In the genomic region with DNA sequence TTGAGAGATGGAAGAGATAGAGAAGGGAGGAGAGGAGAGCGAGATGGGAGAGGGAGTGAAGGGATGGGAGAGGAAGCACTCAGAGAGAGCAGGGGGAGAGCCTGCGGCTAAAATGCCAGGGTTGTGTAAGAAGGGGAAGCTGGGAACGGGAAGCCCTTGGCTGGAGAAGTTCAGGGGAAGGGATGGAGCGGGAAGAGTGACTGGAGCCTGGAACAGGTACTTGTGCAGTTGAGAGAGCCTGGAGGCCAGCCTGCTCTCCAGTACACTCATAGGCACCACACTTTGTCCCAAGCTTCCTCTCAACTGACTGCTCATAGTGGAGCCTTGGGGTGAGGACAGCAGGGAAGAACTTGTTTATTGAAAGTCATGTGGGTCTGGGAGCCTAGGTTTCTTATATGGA, we compare ENCODE assay signal across 30 mouse cellular contexts. TPM values are rescaled to one million over a fixed set of nuclear protein-coding genes. Genes with fewer than 3 reads are reported as not detected.
A peak's percentile ranks its signal among the peaks of the same experiment; 100 is the strongest.
DNase-seq lines count a peak whose midpoint lies in the region; ATAC-seq and TF ChIP-seq lines count a peak whose summit lies in the region.
"Had no signal": no experiment of that assay in that cellular context is flagged by ENCODE, and none has a peak within 500 bp of the region (broad histone marks: within the 10 kb centered on the region; RNA-seq: fewer than 3 reads in every experiment).

No protein-coding gene starts in this region.

- H3K4me3 ChIP-seq in heart, adult 2 months = no peak overlapping the region
- no peak overlapping the region for H3K4me3 ChIP-seq in heart, embryonic 10.5 days
- no peak overlapping the region for H3K4me3 ChIP-seq in lung, adult 2 months (replicated peaks; ENCODE audit: extremely low read depth, low read depth, low read length)
- peak overlapping the region; percentile 55; the same call in 1 of the 2 replicates for H3K4me3 ChIP-seq in G1E (ENCODE audit: low read depth, low read length)
- no peak overlapping the region for H3K4me3 ChIP-seq in left cerebral cortex, adult 2 months
- H3K4me3 ChIP-seq: embryonic facial prominence, embryonic 13.5 days; erythroblast, embryonic 14.5 days; heart, embryonic 13.5 days; hindbrain, embryonic 13.5 days; kidney, embryonic 15.5 days; limb, embryonic 15.5 days; liver, embryonic 13.5 days; megakaryocyte, embryonic 14.5 days; midbrain, embryonic 12.5 days; neural tube, embryonic 13.5 days had no signal

- H3K79me2 ChIP-seq in heart, adult 2 months (replicated peaks; ENCODE audit: control insufficient read depth, insufficient read depth, low read length) = peaks cover 1% of the 10 kb centered on the region

- WGBS in heart, adult 2 months = 59% methylated on average over 4 of the region's 4 CpGs
- WGBS in heart, embryonic 10.5 days = 56% methylated on average over 4 of the region's 4 CpGs
- 65% methylated on average over 4 of the region's 4 CpGs for WGBS in lung, adult 2 months

- peaks cover 6% of the 10 kb centered on the region for H3K4me1 ChIP-seq in heart, adult 2 months (ENCODE audit: control insufficient read depth, insufficient read depth, low read length)
- H3K4me1 ChIP-seq in heart, embryonic 10.5 days = peaks cover 33% of the 10 kb centered on the region
- peaks cover 13% of the 10 kb centered on the region for H3K4me1 ChIP-seq in lung, adult 2 months (ENCODE audit: control insufficient read depth, insufficient read depth, low read length)
- peaks cover 69% of the 10 kb centered on the region for H3K4me1 ChIP-seq in G1E (ENCODE audit: insufficient read depth, low read depth, low read length)

- TF ChIP-seq POLR2A in heart, adult 2 months (IDR thresholded peaks at IDR 0.05; ENCODE audit: insufficient read depth, low read depth, low read length) = no peak
- TF ChIP-seq POLR2A in lung, adult 2 months (IDR thresholded peaks at IDR 0.05; ENCODE audit: borderline replicate concordance, extremely low read depth, low read depth, low read length) = no peak

- intact Hi-C loops in heart, adult 2 months (cut with DNase I) = loop anchor here (2.0 kb wide), 1 partner anchor 23 kb away; no protein-coding TSS in a partner anchor
- intact Hi-C loops in left cerebral cortex, adult 2 months (cut with DNase I) = no loop called here

- H3K9me3 ChIP-seq in heart, embryonic 10.5 days = no peaks in the 10 kb centered on the region
- no peaks in the 10 kb centered on the region for H3K9me3 ChIP-seq in G1E (replicated peaks)
- H3K9me3 ChIP-seq: embryonic facial prominence, embryonic 13.5 days; heart, embryonic 13.5 days; hindbrain, embryonic 13.5 days; kidney, embryonic 15.5 days; limb, embryonic 15.5 days; liver, embryonic 13.5 days; megakaryocyte, embryonic 14.5 days; midbrain, embryonic 12.5 days; neural tube, embryonic 13.5 days had no signal

- no peaks in the 10 kb centered on the region for H3K27me3 ChIP-seq in heart, adult 2 months (ENCODE audit: control insufficient read depth, insufficient read depth, low read length)
- no peaks in the 10 kb centered on the region for H3K27me3 ChIP-seq in heart, embryonic 10.5 days (ENCODE audit: insufficient read depth, poor library complexity, severe bottlenecking)
- H3K27me3 ChIP-seq in G1E (ENCODE audit: insufficient read depth, low read length) = no peaks in the 10 kb centered on the region
- H3K27me3 ChIP-seq: embryonic facial prominence, embryonic 13.5 days; heart, embryonic 13.5 days; hindbrain, embryonic 13.5 days; kidney, embryonic 15.5 days; limb, embryonic 15.5 days; liver, embryonic 13.5 days; megakaryocyte, embryonic 14.5 days; midbrain, embryonic 12.5 days; neural tube, embryonic 13.5 days had no signal

- ATAC-seq in G1E (ENCODE audit: extremely low read depth, insufficient number of reproducible peaks, low FRiP score, poor library complexity, severe bottlenecking) = no peak
- ATAC-seq in megakaryocyte, adult 5-6 weeks (ENCODE audit: poor library complexity, severe bottlenecking) = peak; percentile 5; the same call in 1 of the 2 replicates
- no peak for ATAC-seq in cerebellum, adult (ENCODE audit: insufficient number of reproducible peaks, low FRiP score, low TSS enrichment)
- ATAC-seq: forebrain, embryonic 16.5 days; intestine, postnatal 0 days had no signal

- no peak for TF ChIP-seq CTCF in heart, adult 2 months (IDR thresholded peaks at IDR 0.05)
- TF ChIP-seq CTCF in lung, adult 2 months (IDR thresholded peaks at IDR 0.05; ENCODE audit: insufficient read depth, low read length) = no peak
- TF ChIP-seq CTCF in G1E (IDR thresholded peaks at IDR 0.05; ENCODE audit: low read depth, low read length) = no peak
- no peak for TF ChIP-seq CTCF in left cerebral cortex, adult 2 months (IDR thresholded peaks at IDR 0.05)

- no peaks in the 10 kb centered on the region for H3K36me3 ChIP-seq in heart, adult 2 months (ENCODE audit: control insufficient read depth, insufficient read depth, low read length)
- no peaks in the 10 kb centered on the region for H3K36me3 ChIP-seq in heart, embryonic 10.5 days
- peaks cover 7% of the 10 kb centered on the region for H3K36me3 ChIP-seq in G1E (replicated peaks)
- H3K36me3 ChIP-seq: embryonic facial prominence, embryonic 13.5 days; heart, embryonic 13.5 days; hindbrain, embryonic 13.5 days; kidney, embryonic 15.5 days; limb, embryonic 15.5 days; liver, embryonic 13.5 days; midbrain, embryonic 12.5 days; neural tube, embryonic 13.5 days had no signal

- DNase-seq in heart, adult 2 months = no peak
- DNase-seq in heart, embryonic 10.5 days (ENCODE audit: low spot score) = no peak
- peak; percentile 46 to 56 for DNase-seq in lung, adult 18-20 months
- no peak for DNase-seq in lung, adult 2 months
- no peak for DNase-seq in G1E (ENCODE audit: low spot score)
- no peak for DNase-seq in left cerebral cortex, adult 2 months (ENCODE audit: extremely low spot score in 1 of 2, low spot score in 2 of 2)
- DNase-seq: adrenal gland, adult 8-10 months; B cell, adult 2 months; cerebellum, adult 8-10 months; cerebellum, postnatal 25 days; embryo, embryonic 11 days; gastrocnemius, postnatal 10 days; heart, postnatal 36 days; kidney, postnatal 25 days; left cerebral cortex, postnatal 4 days; liver, embryonic 13.5 days; lung, embryonic 14.5 days had no signal

- peak overlapping the region; percentile 19 for H3K9ac ChIP-seq in heart, adult 2 months (ENCODE audit: low read depth, low read length)
- H3K9ac ChIP-seq: embryonic facial prominence, embryonic 13.5 days; heart, embryonic 13.5 days; hindbrain, embryonic 13.5 days; kidney, embryonic 15.5 days; limb, embryonic 15.5 days; liver, embryonic 13.5 days; lung, embryonic 14.5 days; midbrain, embryonic 12.5 days; neural tube, embryonic 13.5 days had no signal

- no peak for TF ChIP-seq EP300 in heart, adult 2 months (IDR thresholded peaks at IDR 0.05; ENCODE audit: insufficient read depth, low read depth, low read length)

- H3K27ac ChIP-seq in heart, adult 2 months = peak overlapping the region; percentile 85
- H3K27ac ChIP-seq in heart, embryonic 10.5 days = no peak overlapping the region
- no peak overlapping the region for H3K27ac ChIP-seq in left cerebral cortex, adult 2 months
- H3K27ac ChIP-seq: embryonic facial prominence, embryonic 13.5 days; heart, embryonic 13.5 days; hindbrain, embryonic 13.5 days; kidney, embryonic 15.5 days; limb, embryonic 15.5 days; liver, embryonic 13.5 days; midbrain, embryonic 12.5 days; neural tube, embryonic 13.5 days had no signal

RNA-seq across cellular contexts. Expression of gene Gnptab, which starts 4.5 kb away (rescaled TPM):
- 10 to 100 TPM; 24.3 to 27.6 TPM for total RNA-seq in heart, adult 2 months (2021)
- polyA plus RNA-seq in heart, adult 2 months (2012; rRNA removed) = 11.7 and 19.3 TPM in 2 replicates
- 8.2 and 8.8 TPM in 2 replicates for polyA plus RNA-seq in heart, embryonic 10.5 days (2016; fragmentation: Nextera tagmentation; extraction: Ambion mirVana)
- 12.4 and 16.6 TPM in 2 replicates for polyA plus RNA-seq in lung, adult 2 months (2012; rRNA removed)
- total RNA-seq in G1E (2014; fragmentation: Nextera tagmentation) (50.8 and 63.6 TPM in 2 replicates), G1E (2017) (34.3 and 41.0 TPM in 2 replicates)
- 2.4 and 2.7 TPM in 2 replicates for polyA plus RNA-seq in G1E (2012)
- 55.8 and 57.4 TPM in 2 replicates for total RNA-seq in megakaryocyte, adult 5-6 weeks (2015)
- 29.4 and 33.3 TPM in 2 replicates for total RNA-seq in megakaryocyte, adult 5-6 weeks (2017)
- total RNA-seq in left cerebral cortex, adult 2 months (2021) = 10 to 100 TPM; 66.9 to 73.3 TPM

RNA-seq across cellular contexts. Expression of gene Dram1, which starts 4.6 kb away (rescaled TPM):
- total RNA-seq in heart, adult 2 months (2021) = 1 to 10 TPM; 3.7 to 4.5 TPM
- 6.8 and 7.6 TPM in 2 replicates for polyA plus RNA-seq in heart, adult 2 months (2012; rRNA removed)
- 0.83 and 0.86 TPM in 2 replicates for polyA plus RNA-seq in heart, embryonic 10.5 days (2016; fragmentation: Nextera tagmentation; extraction: Ambion mirVana)
- 326 and 360 TPM in 2 replicates for polyA plus RNA-seq in lung, adult 2 months (2012; rRNA removed)
- total RNA-seq in G1E (2014; fragmentation: Nextera tagmentation) = not detected in 2 replicates
- total RNA-seq in G1E (2017) = 0.11 TPM in 1 of 2 replicates, not detected in the other
- polyA plus RNA-seq in G1E (2012) = not detected in 2 replicates
- 45.0 and 46.2 TPM in 2 replicates for total RNA-seq in megakaryocyte, adult 5-6 weeks (2015)
- total RNA-seq in megakaryocyte, adult 5-6 weeks (2017) = 35.5 and 36.0 TPM in 2 replicates
- 1 to 10 TPM; 1.1 to 1.2 TPM for total RNA-seq in left cerebral cortex, adult 2 months (2021)
- polyA plus RNA-seq: erythroblast, embryonic 14.5 days had no signal

Comparison
In these comparisons a context has a peak if more than half of its experiments do, and no peak if none do; other contexts are left out.
1. DNase-seq: peak in lung, adult 18-20 months (2 of 2); none in heart, adult 2 months (0 of 2), heart, embryonic 10.5 days (single experiment), lung, adult 2 months (single experiment), G1E (single experiment) and left cerebral cortex, adult 2 months (0 of 2).
2. RNA of gene Dram1, which starts 4.6 kb away (total RNA-seq): 35.5 to 46.2 TPM in megakaryocyte, adult 5-6 weeks; 3.7 to 4.5 TPM in heart, adult 2 months, 1.1 to 1.2 TPM in left cerebral cortex, adult 2 months and 0.11 TPM in G1E; every median in the first group is over 4 times any median in the second.